Mouse (Mus musculus): ENCODE data around the gene Lmtk2. TPM values are rescaled to one million over a fixed set of nuclear protein-coding genes. Genes with fewer than 3 reads are reported as not detected.

The Lmtk2 gene
- polyA plus RNA-seq, 1 experiment from 2014 or later = 4.8 TPM

- no peak for ATAC-seq
- H3K9ac ChIP-seq (ENCODE audit: low read depth, low read length) = no peak overlapping the region
- H3K4me2 ChIP-seq (ENCODE audit: low read depth, low read length) = no peak overlapping the region
- H3K27me3 ChIP-seq (replicated peaks; ENCODE audit: control insufficient read depth, insufficient read depth, low read length) = no peaks in the 10 kb centered on the region
- peaks cover 5% of the 10 kb centered on the region; the same call in 1 of the 2 replicates for H3K36me3 ChIP-seq (ENCODE audit: control insufficient read depth, insufficient read depth, low read length)
- H3K27ac ChIP-seq (ENCODE audit: low read length) = no peak overlapping the region
- no peak overlapping the region for H3K4me3 ChIP-seq (ENCODE audit: low read length)
- 31% methylated on average over 7 of the region's 7 CpGs for WGBS
- no peaks in the 10 kb centered on the region for H3K9me3 ChIP-seq (ENCODE audit: control insufficient read depth, low read length)
- no peaks in the 10 kb centered on the region for H3K4me1 ChIP-seq (ENCODE audit: control insufficient read depth, insufficient read depth, low read length)
Observed at GRCm38 (mm10) chr5:144214453-144214852, 114.2 kb downstream of the Lmtk2 start.

GRCm38 (mm10) chr5:144215992-144216391, 115.8 kb downstream of the Lmtk2 start:
- Histone ChIP-seq H3K36me3 (ENCODE audit: control insufficient read depth, insufficient read depth, low read length) (0 out of 2 replicates have a peak, but pooled peaks cover 5% of the 10 kb centered on the region), H3K9me3 (ENCODE audit: control insufficient read depth, low read length) (no peaks in the 10 kb centered on the region), H3K27me3 (replicated peaks; ENCODE audit: control insufficient read depth, insufficient read depth, low read length) (no peaks in the 10 kb centered on the region), H3K27ac (ENCODE audit: low read length) (no peak overlapping the region), H3K4me1 (ENCODE audit: control insufficient read depth, insufficient read depth, low read length) (no peaks in the 10 kb centered on the region), H3K9ac (ENCODE audit: low read depth, low read length) (no peak overlapping the region), H3K4me3 (ENCODE audit: low read length) (no peak overlapping the region), H3K4me2 (ENCODE audit: low read depth, low read length) (no peak overlapping the region)
- 86% methylated on average over 2 of the region's 2 CpGs for WGBS
- ATAC-seq = no peak

GRCm38 (mm10) chr5:144218061-144218460, 117.8 kb downstream of the Lmtk2 start:
- Histone ChIP-seq H3K36me3 (ENCODE audit: control insufficient read depth, insufficient read depth, low read length) (0 out of 2 replicates have a peak, but pooled peaks cover 5% of the 10 kb centered on the region), H3K4me1 (ENCODE audit: control insufficient read depth, insufficient read depth, low read length) (peaks cover 6% of the 10 kb centered on the region; the same call in 1 of the 2 replicates), H3K9ac (ENCODE audit: low read depth, low read length) (no peak overlapping the region), H3K9me3 (ENCODE audit: control insufficient read depth, low read length) (no peaks in the 10 kb centered on the region), H3K4me3 (ENCODE audit: low read length) (no peak overlapping the region), H3K27me3 (replicated peaks; ENCODE audit: control insufficient read depth, insufficient read depth, low read length) (no peaks in the 10 kb centered on the region), H3K27ac (ENCODE audit: low read length) (no peak overlapping the region), H3K4me2 (ENCODE audit: low read depth, low read length) (no peak overlapping the region)
- 88% methylated on average over 7 of the region's 7 CpGs for WGBS
- ATAC-seq = no peak

GRCm38 (mm10) chr5:144219306-144219705, 119.1 kb downstream of the Lmtk2 start:
- Histone ChIP-seq H3K4me2 (ENCODE audit: low read depth, low read length) (no peak overlapping the region), H3K27ac (ENCODE audit: low read length) (no peak overlapping the region)

GRCm38 (mm10) chr5:144219936-144220335, 119.7 kb downstream of the Lmtk2 start:
- ATAC-seq = no peak
- WGBS = 83% methylated on average over 5 of the region's 5 CpGs
- no peak overlapping the region for H3K4me3 ChIP-seq (ENCODE audit: low read length)

More at GRCm38 (mm10) chr5:144219306-144219705, 119.1 kb downstream of the Lmtk2 start:
- H3K4me1 ChIP-seq (ENCODE audit: control insufficient read depth, insufficient read depth, low read length) = peaks cover 6% of the 10 kb centered on the region; the same call in 1 of the 2 replicates
- no peak overlapping the region for H3K4me3 ChIP-seq (ENCODE audit: low read length)
- WGBS = 80% methylated on average over 12 of the region's 12 CpGs
- H3K27me3 ChIP-seq (replicated peaks; ENCODE audit: control insufficient read depth, insufficient read depth, low read length) = no peaks in the 10 kb centered on the region
- H3K9me3 ChIP-seq (ENCODE audit: control insufficient read depth, low read length) = no peaks in the 10 kb centered on the region
- H3K36me3 ChIP-seq (ENCODE audit: control insufficient read depth, insufficient read depth, low read length) = no peaks in the 10 kb centered on the region
- no peak overlapping the region for H3K9ac ChIP-seq (ENCODE audit: low read depth, low read length)
- ATAC-seq = no peak

GRCm38 (mm10) chr5:144221305-144221704, 121.1 kb downstream of the Lmtk2 start:
- no peak overlapping the region for H3K4me3 ChIP-seq (ENCODE audit: low read length)
- no peak overlapping the region for H3K27ac ChIP-seq (ENCODE audit: low read length)
- no peaks in the 10 kb centered on the region for H3K27me3 ChIP-seq (replicated peaks; ENCODE audit: control insufficient read depth, insufficient read depth, low read length)
- no peak overlapping the region for H3K9ac ChIP-seq (ENCODE audit: low read depth, low read length)
- ATAC-seq = no peak
- 63% methylated on average over 4 of the region's 4 CpGs for WGBS
- H3K9me3 ChIP-seq (ENCODE audit: control insufficient read depth, low read length) = no peaks in the 10 kb centered on the region
- H3K4me2 ChIP-seq (ENCODE audit: low read depth, low read length) = no peak overlapping the region
- no peaks in the 10 kb centered on the region for H3K36me3 ChIP-seq (ENCODE audit: control insufficient read depth, insufficient read depth, low read length)
- peaks cover 6% of the 10 kb centered on the region; the same call in 1 of the 2 replicates for H3K4me1 ChIP-seq (ENCODE audit: control insufficient read depth, insufficient read depth, low read length)

More at GRCm38 (mm10) chr5:144219936-144220335, 119.7 kb downstream of the Lmtk2 start:
- no peak overlapping the region for H3K9ac ChIP-seq (ENCODE audit: low read depth, low read length)
- H3K4me2 ChIP-seq (ENCODE audit: low read depth, low read length) = no peak overlapping the region
- H3K36me3 ChIP-seq (ENCODE audit: control insufficient read depth, insufficient read depth, low read length) = no peaks in the 10 kb centered on the region
- no peaks in the 10 kb centered on the region for H3K9me3 ChIP-seq (ENCODE audit: control insufficient read depth, low read length)
- H3K27ac ChIP-seq (ENCODE audit: low read length) = no peak overlapping the region
- H3K27me3 ChIP-seq (replicated peaks; ENCODE audit: control insufficient read depth, insufficient read depth, low read length) = no peaks in the 10 kb centered on the region
- peaks cover 6% of the 10 kb centered on the region; the same call in 1 of the 2 replicates for H3K4me1 ChIP-seq (ENCODE audit: control insufficient read depth, insufficient read depth, low read length)

GRCm38 (mm10) chr5:144222811-144223502, 122.7 kb downstream of the Lmtk2 start:
- peak overlapping the region; percentile 69 for H3K9ac ChIP-seq (ENCODE audit: low read depth, low read length)
- no peaks in the 10 kb centered on the region for H3K9me3 ChIP-seq (ENCODE audit: control insufficient read depth, low read length)
- H3K27me3 ChIP-seq (replicated peaks; ENCODE audit: control insufficient read depth, insufficient read depth, low read length) = no peaks in the 10 kb centered on the region
- ATAC-seq = peak; percentile 63
- peak overlapping the region; percentile 81 for H3K4me2 ChIP-seq (ENCODE audit: low read depth, low read length)
- no peaks in the 10 kb centered on the region for H3K36me3 ChIP-seq (ENCODE audit: control insufficient read depth, insufficient read depth, low read length)
- peak overlapping the region; percentile 75 for H3K27ac ChIP-seq (ENCODE audit: low read length)
- under 1% methylated on average over 25 of the region's 25 CpGs for WGBS
- peaks cover 6% of the 10 kb centered on the region; the same call in 1 of the 2 replicates for H3K4me1 ChIP-seq (ENCODE audit: control insufficient read depth, insufficient read depth, low read length)
- H3K4me3 ChIP-seq (ENCODE audit: low read length) = peak overlapping the region; percentile 61

- Histone ChIP-seq H3K9me3 (ENCODE audit: control insufficient read depth, low read length) (no peaks in the 10 kb centered on the region), H3K9ac (ENCODE audit: low read depth, low read length) (peak within 1 kb of the TSS; percentile 69), H3K4me1 (ENCODE audit: control insufficient read depth, insufficient read depth, low read length) (peaks cover 6% of the 10 kb centered on the region; the same call in 1 of the 2 replicates), H3K27me3 (replicated peaks; ENCODE audit: control insufficient read depth, insufficient read depth, low read length) (no peaks in the 10 kb centered on the region), H3K4me2 (ENCODE audit: low read depth, low read length) (peak within 1 kb of the TSS; percentile 81), H3K36me3 (ENCODE audit: control insufficient read depth, insufficient read depth, low read length) (no peaks in the 10 kb centered on the region), H3K4me3 (ENCODE audit: low read length) (peak within 1 kb of the TSS; percentile 61), H3K27ac (ENCODE audit: low read length) (peak within 1 kb of the TSS; percentile 75)
- ATAC-seq = peak; percentile 98
- WGBS = under 1% methylated on average over 27 of the region's 37 CpGs
Observed at GRCm38 (mm10) chr5:144223503-144223862, 123.2 kb downstream of the Lmtk2 start, which contains the start of gene Tecpr1. Gene Tecpr1 (minus strand): TSS chr5:144223615.

- ATAC-seq = 0 out of 2 replicates have a peak, but pooled peaks have one; percentile 20
- Histone ChIP-seq H3K9me3 (ENCODE audit: control insufficient read depth, low read length) (no peaks in the 10 kb centered on the region), H3K4me3 (ENCODE audit: low read length) (peak overlapping the region; percentile 61), H3K27me3 (replicated peaks; ENCODE audit: control insufficient read depth, insufficient read depth, low read length) (no peaks in the 10 kb centered on the region), H3K36me3 (ENCODE audit: control insufficient read depth, insufficient read depth, low read length) (no peaks in the 10 kb centered on the region), H3K4me1 (ENCODE audit: control insufficient read depth, insufficient read depth, low read length) (peaks cover 6% of the 10 kb centered on the region; the same call in 1 of the 2 replicates), H3K4me2 (ENCODE audit: low read depth, low read length) (peak overlapping the region; percentile 81), H3K27ac (ENCODE audit: low read length) (peak overlapping the region; percentile 25; the same call in 1 of the 2 replicates), H3K9ac (ENCODE audit: low read depth, low read length) (peak overlapping the region; percentile 69)
- 27% methylated on average over 18 of the region's 18 CpGs for WGBS
Observed at GRCm38 (mm10) chr5:144223899-144224816, 123.9 kb downstream of the Lmtk2 start.
